Mouse (Mus musculus) forebrain, embryonic 11.5 days (tissue): ENCODE results near the gene Gm20503. TPM values are rescaled to one million over a fixed set of nuclear protein-coding genes. Genes with fewer than 3 reads are reported as not detected.

Experiments
- ATAC-seq: fragments of 200-750 bp; cut with Nextera tagmentation; replicated peaks from 2 replicates; pipeline ENCODE4 v1.8.0; 2017; ENCODE audit warnings: moderate TSS enrichment; ENCODE audit not compliant: low FRiP score
- DNase-seq: peaks from one replicate; pipeline ENCODE4 v3.0.0-alpha.2; 2017; ENCODE audit warnings: low spot score
- H3K27ac ChIP-seq: fragments of 300-500 bp; sonication (generic); 2 replicates; pipeline ENCODE4 v1.5.1; 2014; ENCODE audit warnings: low read depth, low read length
- H3K27me3 ChIP-seq: fragments of 300-500 bp; sonication (generic); 2 replicates; pipeline ENCODE4 v1.6.1; 2014; ENCODE audit warnings: mild to moderate bottlenecking, low read length, mixed read lengths; ENCODE audit not compliant: control insufficient read depth, insufficient read depth
- H3K36me3 ChIP-seq: fragments of 300-500 bp; sonication (generic); 2 replicates; pipeline ENCODE4 v1.6.1; 2014; ENCODE audit warnings: mild to moderate bottlenecking, low read length, moderate library complexity, mixed read lengths; ENCODE audit not compliant: control insufficient read depth, insufficient read depth
- H3K4me1 ChIP-seq: fragments of 300-500 bp; sonication (generic); replicated peaks from 2 replicates; pipeline ENCODE4 v1.6.1; 2014; ENCODE audit warnings: low read length, mixed read lengths; ENCODE audit not compliant: control insufficient read depth, insufficient read depth
- H3K4me2 ChIP-seq: fragments of 300-500 bp; sonication (generic); 2 replicates; pipeline ENCODE4 v1.6.1; 2014; ENCODE audit warnings: low read depth, mild to moderate bottlenecking, low read length, moderate library complexity, mixed read lengths; ENCODE audit not compliant: severe bottlenecking
- H3K4me3 ChIP-seq: fragments of 300-500 bp; sonication (generic); 2 replicates; pipeline ENCODE4 v1.5.1; 2014; ENCODE audit warnings: low read depth, low read length
- H3K9ac ChIP-seq: fragments of 300-500 bp; sonication (generic); 2 replicates; pipeline ENCODE4 v1.6.1; 2014; ENCODE audit warnings: low read length
- H3K9me3 ChIP-seq: fragments of 300-500 bp; sonication (generic); 2 replicates; pipeline ENCODE4 v1.6.1; 2016; ENCODE audit warnings: low read length, mixed read lengths; ENCODE audit not compliant: control insufficient read depth
- WGBS: fragments of 180-500 bp; shearing (Covaris S2); extraction: QIAGEN DNeasy Blood & Tissue Kit; methylation state at CpG from one replicate; pipeline ENCODE4 v1.1.7; 2014; 5-methylcytosine and 5-hydroxymethylcytosine counted together
- polyA plus RNA-seq: library from polyadenylated mRNA; unstranded; fragments of >200 nt; fragmentation: Nextera tagmentation; extraction: Ambion mirVana; gene quantifications from 2 replicates; pipeline ENCODE4 v1.2.1, GENCODE M21; 2014

Gene Gm20503
- polyA plus RNA-seq, 1 experiment from 2014 or later, result 7.0 TPM

- no peak for ATAC-seq
- H3K9me3 ChIP-seq, result no peaks in the 10 kb centered on the region
- DNase-seq, result no peak
- H3K4me3 ChIP-seq, result no peak overlapping the region
- no peak overlapping the region for H3K27ac ChIP-seq
- H3K9ac ChIP-seq, result no peak overlapping the region
- no peaks in the 10 kb centered on the region; the same call in 1 of the 2 replicates for H3K4me1 ChIP-seq
- H3K4me2 ChIP-seq, result no peak overlapping the region
- no peaks in the 10 kb centered on the region for H3K27me3 ChIP-seq
- WGBS, result 92% methylated on average over 1 of the region's 1 CpGs
- H3K36me3 ChIP-seq, result no peaks in the 10 kb centered on the region
Observed at GRCm38 (mm10) chr4:58998688-58999087, 4.3 kb upstream of the Gm20503 start.

GRCm38 (mm10) chr4:58999686-59000085 is 3.3 kb upstream of the Gm20503 start:
- ATAC-seq, result no peak
- Histone ChIP-seq H3K9ac (no peak overlapping the region), H3K27me3 (no peaks in the 10 kb centered on the region), H3K4me1 (peaks cover 5% of the 10 kb centered on the region; the same call in 1 of the 2 replicates), H3K36me3 (no peaks in the 10 kb centered on the region), H3K27ac (no peak overlapping the region), H3K4me2 (no peak overlapping the region), H3K4me3 (no peak overlapping the region), H3K9me3 (no peaks in the 10 kb centered on the region)
- peak; percentile 78 for DNase-seq
- WGBS, result 15% methylated on average over 2 of the region's 2 CpGs

- DNase-seq, result no peak
- WGBS, result 0% methylated on average over 2 of the region's 2 CpGs
Observed at GRCm38 (mm10) chr4:59000614-59001013, 2.4 kb upstream of the Gm20503 start.

DNA sequence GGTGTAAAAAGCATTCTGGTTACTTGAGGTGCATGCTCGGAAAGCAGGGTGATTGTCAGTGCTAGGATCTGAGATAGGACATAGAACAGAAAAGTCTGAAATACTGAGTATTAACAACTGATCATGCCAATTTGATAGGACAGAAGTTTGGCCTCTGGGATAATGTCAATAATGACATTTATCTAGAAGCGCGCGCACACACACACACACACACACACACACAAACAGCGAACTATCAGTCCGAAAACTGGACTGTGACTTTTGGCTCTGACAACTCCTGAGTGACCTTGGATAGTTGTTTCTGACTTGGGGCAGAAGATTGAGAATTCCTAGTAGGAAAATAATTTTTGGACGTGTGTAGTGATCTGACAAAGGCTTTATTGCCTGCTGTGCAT is 793 bp downstream of the Gm20503 start:
- DNase-seq (no peak), ATAC-seq (no peak)
- H3K9ac ChIP-seq, result peak overlapping the region; percentile 88
- 32% methylated on average over 7 of the region's 7 CpGs for WGBS
- H3K4me1 ChIP-seq, result peaks cover 5% of the 10 kb centered on the region; the same call in 1 of the 2 replicates
- no peak overlapping the region for H3K27ac ChIP-seq
- no peaks in the 10 kb centered on the region for H3K36me3 ChIP-seq
- peak overlapping the region; percentile 85 for H3K4me3 ChIP-seq
- peak overlapping the region; percentile 87 for H3K4me2 ChIP-seq
- no peaks in the 10 kb centered on the region for H3K9me3 ChIP-seq
- H3K27me3 ChIP-seq, result no peaks in the 10 kb centered on the region

More at GRCm38 (mm10) chr4:59000614-59001013, 2.4 kb upstream of the Gm20503 start:
- Histone ChIP-seq H3K9ac (no peak overlapping the region), H3K9me3 (no peaks in the 10 kb centered on the region), H3K4me3 (no peak overlapping the region), H3K4me2 (no peak overlapping the region), H3K36me3 (no peaks in the 10 kb centered on the region), H3K27ac (no peak overlapping the region), H3K4me1 (peaks cover 5% of the 10 kb centered on the region; the same call in 1 of the 2 replicates), H3K27me3 (no peaks in the 10 kb centered on the region)
- ATAC-seq, result no peak

- no peak for DNase-seq
- no peak for ATAC-seq
- Histone ChIP-seq H3K4me2 (no peak overlapping the region), H3K27ac (no peak overlapping the region), H3K27me3 (no peaks in the 10 kb centered on the region), H3K4me3 (no peak overlapping the region), H3K4me1 (peaks cover 5% of the 10 kb centered on the region; the same call in 1 of the 2 replicates), H3K9ac (no peak overlapping the region), H3K9me3 (no peaks in the 10 kb centered on the region), H3K36me3 (no peaks in the 10 kb centered on the region)
- WGBS, result 75% methylated on average over 8 of the region's 8 CpGs
Observed at GRCm38 (mm10) chr4:59006211-59006610, 3.2 kb downstream of the Gm20503 start.

- no peak overlapping the region for H3K4me2 ChIP-seq
- peaks cover 5% of the 10 kb centered on the region; the same call in 1 of the 2 replicates for H3K4me1 ChIP-seq
- no peak overlapping the region for H3K4me3 ChIP-seq
- DNase-seq, result no peak
- no peak for ATAC-seq
- no peak overlapping the region for H3K27ac ChIP-seq
- no peaks in the 10 kb centered on the region for H3K27me3 ChIP-seq
- WGBS, result 79% methylated on average over 6 of the region's 6 CpGs
- no peaks in the 10 kb centered on the region for H3K36me3 ChIP-seq
- no peaks in the 10 kb centered on the region for H3K9me3 ChIP-seq
- no peak overlapping the region for H3K9ac ChIP-seq
Observed at GRCm38 (mm10) chr4:59007016-59007415, 4.0 kb downstream of the Gm20503 start.

DNA sequence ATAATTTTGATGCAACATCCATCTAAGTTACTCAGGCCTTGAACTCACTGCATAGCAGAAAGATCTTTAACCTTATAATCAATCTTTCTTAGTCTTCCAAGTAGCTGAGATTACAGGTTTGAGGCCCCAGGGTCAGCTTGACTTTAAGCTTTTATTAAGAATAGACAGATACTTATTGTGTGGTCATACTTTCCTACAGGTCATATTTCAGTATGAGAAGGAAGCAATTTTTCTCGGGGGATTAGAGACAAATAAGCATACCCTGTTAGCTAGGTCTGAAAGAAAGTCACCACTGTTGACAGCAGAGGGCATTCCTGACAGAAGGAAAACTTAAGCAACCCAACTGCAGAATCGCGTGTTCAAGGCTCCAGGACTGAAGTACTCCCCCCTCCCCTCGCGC is 5.0 kb downstream of the Gm20503 start:
- Histone ChIP-seq H3K4me3 (no peak overlapping the region), H3K4me1 (peaks cover 5% of the 10 kb centered on the region; the same call in 1 of the 2 replicates), H3K9me3 (no peaks in the 10 kb centered on the region)

DNA sequence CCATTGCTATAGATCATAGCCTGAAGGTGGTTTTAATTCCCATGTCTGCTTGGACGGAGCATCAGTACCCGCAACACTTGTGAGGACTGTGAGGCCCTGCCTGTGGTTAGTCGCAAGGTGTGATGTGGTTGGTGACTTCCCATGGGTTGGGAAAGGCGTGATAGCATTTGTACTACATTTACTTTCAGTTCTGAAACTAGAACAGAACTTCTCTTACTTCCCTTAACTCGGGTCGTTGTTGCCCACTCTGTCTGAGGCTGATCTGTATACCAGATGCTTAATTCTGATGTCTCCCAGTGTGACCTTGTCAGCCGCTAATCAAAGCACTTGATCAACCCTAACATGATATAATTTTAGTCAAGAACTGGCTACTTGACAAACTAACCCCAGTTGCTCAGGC is 6.2 kb downstream of the Gm20503 start:
- DNase-seq (no peak), ATAC-seq (no peak)
- no peaks in the 10 kb centered on the region for H3K27me3 ChIP-seq
- H3K4me3 ChIP-seq, result no peak overlapping the region
- H3K27ac ChIP-seq, result no peak overlapping the region
- no peak overlapping the region for H3K4me2 ChIP-seq
- no peaks in the 10 kb centered on the region for H3K36me3 ChIP-seq
- WGBS, result 90% methylated on average over 7 of the region's 7 CpGs
- no peaks in the 10 kb centered on the region for H3K9me3 ChIP-seq
- no peak overlapping the region for H3K9ac ChIP-seq
- peaks cover 5% of the 10 kb centered on the region; the same call in 1 of the 2 replicates for H3K4me1 ChIP-seq

More for the DNA sequence above, 5.0 kb downstream of the Gm20503 start:
- DNase-seq (no peak), ATAC-seq (no peak)
- H3K27me3 ChIP-seq, result no peaks in the 10 kb centered on the region
- H3K9ac ChIP-seq, result no peak overlapping the region
- H3K4me2 ChIP-seq, result no peak overlapping the region
- no peak overlapping the region for H3K27ac ChIP-seq
- H3K36me3 ChIP-seq, result no peaks in the 10 kb centered on the region
- WGBS, result 84% methylated on average over 5 of the region's 5 CpGs

DNA sequence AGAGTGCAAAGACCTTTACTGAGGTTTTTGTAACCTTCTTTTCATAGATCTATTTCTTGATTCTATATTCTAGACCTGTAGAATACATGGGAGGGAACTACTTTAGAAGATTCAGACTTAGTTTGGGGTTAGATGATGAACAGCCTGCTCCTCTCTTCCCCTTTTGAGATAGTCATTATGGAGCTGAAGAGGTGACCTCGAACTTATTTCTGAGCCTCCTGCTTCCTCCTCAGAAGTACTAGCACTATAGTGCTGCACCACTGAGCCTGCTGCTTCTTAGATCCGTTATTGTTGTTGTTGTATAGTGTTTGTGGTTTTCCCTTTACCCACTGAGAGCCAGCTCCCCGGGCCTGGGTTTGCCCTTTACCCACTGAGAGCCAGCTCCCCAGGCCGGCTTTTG is 6.7 kb downstream of the Gm20503 start:
- no peaks in the 10 kb centered on the region for H3K4me1 ChIP-seq
- H3K27me3 ChIP-seq, result no peaks in the 10 kb centered on the region
- H3K36me3 ChIP-seq, result no peaks in the 10 kb centered on the region
- DNase-seq (no peak), ATAC-seq (no peak)
- WGBS, result 79% methylated on average over 4 of the region's 4 CpGs
- H3K9me3 ChIP-seq, result no peaks in the 10 kb centered on the region
- no peak overlapping the region for H3K4me3 ChIP-seq
- H3K4me2 ChIP-seq, result no peak overlapping the region
- no peak overlapping the region for H3K9ac ChIP-seq
- H3K27ac ChIP-seq, result no peak overlapping the region
